Mouse (Mus musculus) bone marrow, adult 2 months (tissue): ENCODE measurements around the gene Ctnnbip1. TPM values are rescaled to one million over a fixed set of nuclear protein-coding genes. Genes with fewer than 3 reads are reported as not detected.

Source experiments
- H3K27ac ChIP-seq: fragments of 200-500 bp; 2 replicates; pipeline ENCODE4 v1.5.1; 2012; ENCODE audit warnings: low read depth, mild to moderate bottlenecking, control low read depth, inconsistent platforms, low read length; ENCODE audit not compliant: control insufficient read depth, poor library complexity, insufficient read depth
- H3K4me1 ChIP-seq: fragments of 200-500 bp; 2 replicates; pipeline ENCODE4 v1.6.1; 2011; ENCODE audit warnings: low read length; ENCODE audit not compliant: control insufficient read depth, insufficient read depth
- H3K4me3 ChIP-seq: fragments of 200-500 bp; replicated peaks from 2 replicates; pipeline ENCODE3; 2011; ENCODE audit warnings: mild to moderate bottlenecking, low read depth, low read length, control low read depth; ENCODE audit not compliant: control insufficient read depth
- CTCF ChIP-seq: fragments of 200-500 bp; IDR thresholded peaks from 2 replicates; pipeline ENCODE4 v1.5.1; 2011; ENCODE audit warnings: low read length, control low read depth; ENCODE audit not compliant: control insufficient read depth, insufficient read depth
- POLR2A ChIP-seq: fragments of 200-500 bp; IDR thresholded peaks from 2 replicates; pipeline ENCODE4 v1.6.1; 2011; ENCODE audit warnings: low read depth, mild to moderate bottlenecking, control low read depth, low read length, borderline replicate concordance; ENCODE audit not compliant: control insufficient read depth
- WGBS: fragments of 180-500 bp; shearing (Covaris S2); methylation state at CpG from one replicate; pipeline ENCODE4 v1.1.7; 2018; 5-methylcytosine and 5-hydroxymethylcytosine counted together
- polyA plus RNA-seq: library from polyadenylated mRNA; stranded (reverse); fragments of >200 nt; gene quantifications from 2 replicates; pipeline ENCODE4 v1.2.4, GENCODE M21; 2011; ENCODE audit warnings: low replicate concordance; ENCODE audit not compliant: missing spikeins, insufficient read depth, insufficient read length

Gene Ctnnbip1
- polyA plus RNA-seq, 1 experiment = 4.8 TPM

GRCm38 (mm10) chr4:149546797-149547444 is 28.9 kb downstream of the Ctnnbip1 start:
- no peak for TF ChIP-seq POLR2A
- no peak for TF ChIP-seq CTCF
- no peak overlapping the region for H3K27ac ChIP-seq
- H3K4me3 ChIP-seq = no peak overlapping the region
- no peaks in the 10 kb centered on the region for H3K4me1 ChIP-seq
- WGBS = 79% methylated on average over 9 of the region's 9 CpGs

DNA sequence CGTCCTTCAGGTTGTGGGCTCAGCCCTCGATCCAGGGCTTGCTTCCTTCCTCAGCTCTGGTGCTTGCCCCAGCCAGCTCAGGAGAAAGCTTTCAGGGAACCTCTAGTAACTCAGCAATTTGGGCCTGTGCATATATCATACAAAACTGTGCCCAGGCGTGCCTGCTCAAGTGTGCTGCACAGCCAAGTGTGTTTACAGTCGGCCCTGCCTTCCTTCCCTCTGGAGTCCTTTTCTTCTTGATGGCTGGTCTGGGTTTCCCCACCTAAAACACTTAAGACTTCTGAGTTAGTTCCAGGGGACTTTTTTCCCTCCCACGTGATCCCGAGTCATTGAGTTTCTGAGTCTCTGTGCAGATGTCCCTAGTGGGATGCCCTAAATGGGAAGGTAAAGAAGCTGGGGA is 29.5 kb downstream of the Ctnnbip1 start:
- no peak overlapping the region for H3K27ac ChIP-seq
- 73% methylated on average over 6 of the region's 6 CpGs for WGBS
- TF ChIP-seq POLR2A (no peak), CTCF (no peak)
- H3K4me1 ChIP-seq = no peaks in the 10 kb centered on the region
- no peak overlapping the region for H3K4me3 ChIP-seq

DNA sequence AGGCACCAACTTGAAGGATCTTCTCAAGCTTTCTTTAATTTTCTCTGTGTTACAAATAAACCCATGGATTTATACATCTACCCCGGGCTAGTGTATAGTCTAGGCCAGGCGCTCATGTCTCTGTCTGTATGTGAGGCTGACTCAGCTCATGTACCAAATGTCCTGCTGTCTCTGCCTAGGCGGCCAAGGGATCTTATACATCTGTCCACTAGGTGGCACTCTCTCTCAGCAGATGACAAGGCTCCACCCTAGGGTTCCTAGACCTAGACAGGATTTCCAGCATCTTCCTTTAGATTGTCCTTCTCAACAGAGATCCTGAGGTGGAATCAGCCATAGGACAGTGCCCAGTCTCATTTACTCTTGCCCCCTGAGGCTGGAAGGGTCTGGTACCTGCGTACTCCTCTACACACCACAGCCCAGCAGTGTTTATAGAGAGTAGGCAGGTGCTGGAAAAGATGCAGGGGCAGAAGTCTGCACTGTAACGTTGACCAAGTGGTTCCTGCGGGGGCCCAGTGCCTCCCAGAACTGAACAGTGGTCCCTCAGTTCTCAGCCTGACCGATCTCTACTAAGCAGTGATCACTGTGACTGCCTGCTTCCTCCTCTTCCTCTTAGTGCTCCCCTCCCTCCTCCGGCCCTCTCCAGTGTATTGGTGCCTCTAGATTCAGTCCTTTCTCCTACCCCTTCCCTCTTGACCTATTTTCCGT is 31.3 kb downstream of the Ctnnbip1 start:
- H3K4me3 ChIP-seq = no peak overlapping the region
- WGBS = 55% methylated on average over 9 of the region's 9 CpGs
- no peak overlapping the region for H3K27ac ChIP-seq
- H3K4me1 ChIP-seq = no peaks in the 10 kb centered on the region
- TF ChIP-seq POLR2A = no peak
- peak; percentile 86 for TF ChIP-seq CTCF

- H3K27ac ChIP-seq = no peak overlapping the region
- no peak overlapping the region for H3K4me3 ChIP-seq
- WGBS = 83% methylated on average over 5 of the region's 5 CpGs
- H3K4me1 ChIP-seq = no peaks in the 10 kb centered on the region
- TF ChIP-seq POLR2A (no peak), CTCF (no peak)
These were observed 32.8 kb downstream of the Ctnnbip1 start for GRCm38 (mm10) chr4:149550866-149551265.

DNA sequence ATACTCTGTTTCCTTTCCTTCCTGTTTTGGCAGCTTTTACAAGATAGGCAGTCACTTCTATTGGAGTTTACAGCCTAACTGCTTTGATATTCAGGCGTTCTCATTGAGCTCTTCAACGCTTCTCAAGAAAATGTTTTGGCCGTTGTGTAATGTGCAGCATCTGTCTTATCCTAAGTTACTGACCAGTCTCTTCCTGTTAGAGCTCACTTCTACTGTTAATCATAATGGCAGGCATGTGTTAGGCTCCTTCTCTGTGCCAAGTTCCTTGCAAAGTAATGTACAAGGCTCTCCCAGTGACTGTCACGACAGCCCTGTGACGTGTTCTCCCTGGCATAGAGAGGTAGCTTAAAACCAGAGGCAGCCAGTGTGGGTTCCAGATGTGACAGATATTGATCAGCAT is 33.7 kb downstream of the Ctnnbip1 start:
- TF ChIP-seq CTCF (no peak), POLR2A (no peak)
- Histone ChIP-seq H3K4me1 (no peaks in the 10 kb centered on the region), H3K27ac (no peak overlapping the region), H3K4me3 (no peak overlapping the region)
- WGBS = 76% methylated on average over 5 of the region's 5 CpGs

DNA sequence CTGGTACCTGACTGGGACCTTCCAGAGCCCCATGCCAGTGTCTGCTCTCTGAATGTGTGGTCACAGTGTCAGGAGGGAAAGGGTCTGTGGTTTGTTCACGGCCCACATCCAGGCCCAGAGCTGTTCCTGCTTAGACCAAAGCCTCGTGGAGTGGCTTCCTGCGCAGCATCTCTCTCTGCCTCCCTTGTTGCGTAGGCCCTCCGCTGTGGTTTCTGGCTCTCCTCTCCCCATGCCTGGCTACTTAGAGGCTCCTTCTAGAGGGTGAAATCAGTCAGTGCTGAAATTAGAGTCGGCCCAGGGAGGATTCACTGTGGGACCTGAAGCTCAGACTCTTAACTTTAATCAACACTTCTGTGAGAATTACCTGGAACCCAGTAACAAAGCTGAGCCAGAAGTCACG is 35.8 kb downstream of the Ctnnbip1 start:
- no peak overlapping the region for H3K27ac ChIP-seq
- 14% methylated on average over 7 of the region's 7 CpGs for WGBS
- no peaks in the 10 kb centered on the region for H3K4me1 ChIP-seq
- TF ChIP-seq CTCF = no peak
- TF ChIP-seq POLR2A = no peak
- H3K4me3 ChIP-seq = no peak overlapping the region

GRCm38 (mm10) chr4:149556111-149556510 is 38.1 kb downstream of the Ctnnbip1 start:
- no peaks in the 10 kb centered on the region for H3K4me1 ChIP-seq
- TF ChIP-seq POLR2A (no peak), CTCF (no peak)
- WGBS = 75% methylated on average over 4 of the region's 4 CpGs
- H3K4me3 ChIP-seq = no peak overlapping the region
- no peak overlapping the region for H3K27ac ChIP-seq

DNA sequence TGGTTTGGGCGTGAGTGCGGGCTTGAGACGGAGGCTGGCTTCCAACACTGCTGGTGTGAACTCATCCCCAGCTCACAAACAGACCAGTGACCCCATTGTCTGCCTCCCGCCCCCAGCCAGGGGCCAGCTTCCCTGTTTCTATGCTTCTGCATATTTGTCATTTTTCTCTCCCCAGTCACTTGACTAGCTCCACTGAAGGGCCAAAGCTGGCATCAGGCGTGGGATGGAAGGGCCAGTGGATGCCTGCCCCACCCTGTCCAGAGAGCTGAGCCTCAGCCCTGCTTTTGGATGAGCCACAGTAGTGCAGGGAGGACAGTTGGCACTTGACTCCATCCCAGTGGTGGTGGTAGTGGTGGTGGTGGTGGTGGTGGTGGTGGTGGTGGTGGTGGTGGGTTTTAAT is 39.9 kb downstream of the Ctnnbip1 start:
- no peak overlapping the region for H3K4me3 ChIP-seq
- H3K27ac ChIP-seq = no peak overlapping the region
- H3K4me1 ChIP-seq = no peaks in the 10 kb centered on the region
- WGBS = 84% methylated on average over 5 of the region's 5 CpGs
- TF ChIP-seq CTCF (no peak), POLR2A (no peak)

- TF ChIP-seq POLR2A (no peak), CTCF (no peak)
- Histone ChIP-seq H3K4me3 (no peak overlapping the region), H3K4me1 (no peaks in the 10 kb centered on the region), H3K27ac (no peak overlapping the region)
- 45% methylated on average over 3 of the region's 3 CpGs for WGBS
These were observed 40.4 kb downstream of the Ctnnbip1 start for GRCm38 (mm10) chr4:149558389-149558788.
